Mouse (Mus musculus) neural tube, embryonic 12.5 days (tissue): ENCODE data around the gene Ankzf1. TPM values are rescaled to one million over a fixed set of nuclear protein-coding genes. Genes with fewer than 3 reads are reported as not detected.

Experiments
- ATAC-seq: fragments of 200-750 bp; cut with Nextera tagmentation; 2 replicates; pipeline ENCODE4 v1.8.0; 2017; ENCODE audit warnings: low read depth, mild to moderate bottlenecking, moderate TSS enrichment, moderate library complexity; ENCODE audit not compliant: low FRiP score
- H3K27ac ChIP-seq: fragments of 300-500 bp; sonication (generic); 2 replicates; pipeline ENCODE4 v1.5.1; 2016
- H3K27me3 ChIP-seq: fragments of 300-500 bp; sonication (generic); replicated peaks from 2 replicates; pipeline ENCODE4 v1.6.1; 2016; ENCODE audit warnings: mild to moderate bottlenecking
- H3K36me3 ChIP-seq: fragments of 300-500 bp; sonication (generic); 2 replicates; pipeline ENCODE4 v1.6.1; 2016; ENCODE audit warnings: mild to moderate bottlenecking
- H3K4me1 ChIP-seq: fragments of 300-500 bp; sonication (generic); 2 replicates; pipeline ENCODE4 v1.6.1; 2016
- H3K4me2 ChIP-seq: fragments of 300-500 bp; sonication (generic); replicated peaks from 2 replicates; pipeline ENCODE4 v1.6.1; 2016; ENCODE audit warnings: mild to moderate bottlenecking
- H3K4me3 ChIP-seq: fragments of 300-500 bp; sonication (generic); 2 replicates; pipeline ENCODE4 v1.5.1; 2016
- H3K9ac ChIP-seq: fragments of 300-500 bp; sonication (generic); 2 replicates; pipeline ENCODE4 v1.6.1; 2016; ENCODE audit warnings: mild to moderate bottlenecking
- H3K9me3 ChIP-seq: fragments of 300-500 bp; sonication (generic); 2 replicates; pipeline ENCODE4 v1.6.1; 2016; ENCODE audit warnings: mild to moderate bottlenecking
- WGBS: fragments of 180-500 bp; shearing (Covaris S2); methylation state at CpG from one replicate; pipeline ENCODE4 v1.1.7; 2016; 5-methylcytosine and 5-hydroxymethylcytosine counted together
- polyA plus RNA-seq: library from polyadenylated mRNA; unstranded; fragments of >200 nt; fragmentation: Nextera tagmentation; extraction: Ambion mirVana; gene quantifications from 2 replicates; pipeline ENCODE4 v1.2.1, GENCODE M21; 2016

Gene Ankzf1
- polyA plus RNA-seq, 1 experiment from 2014 or later, result 25.2 TPM

- peak overlapping the region; percentile 75 for H3K4me2 ChIP-seq
- no peaks in the 10 kb centered on the region for H3K9me3 ChIP-seq
- peaks cover 17% of the 10 kb centered on the region for H3K4me1 ChIP-seq
- ATAC-seq, result peak; percentile 26
- WGBS, result under 1% methylated on average over 19 of the region's 19 CpGs
- H3K4me3 ChIP-seq, result peak overlapping the region; percentile 75
- no peaks in the 10 kb centered on the region for H3K27me3 ChIP-seq
- peaks cover 33% of the 10 kb centered on the region for H3K36me3 ChIP-seq
- peak overlapping the region; percentile 88 for H3K9ac ChIP-seq
- H3K27ac ChIP-seq, result peak overlapping the region; percentile 58; the same call in 1 of the 2 replicates
These were observed 501 bp downstream of the Ankzf1 start for GRCm38 (mm10) chr1:75192452-75192851.

GRCm38 (mm10) chr1:75201236-75201635 lies 9.3 kb downstream of the Ankzf1 start:
- H3K9ac ChIP-seq, result no peak overlapping the region
- H3K27ac ChIP-seq, result no peak overlapping the region
- ATAC-seq, result no peak
- no peaks in the 10 kb centered on the region for H3K9me3 ChIP-seq
- H3K4me2 ChIP-seq, result no peak overlapping the region
- no peak overlapping the region for H3K4me3 ChIP-seq
- no peaks in the 10 kb centered on the region for H3K4me1 ChIP-seq
- WGBS, result 89% methylated on average over 1 of the region's 1 CpGs
- H3K27me3 ChIP-seq, result no peaks in the 10 kb centered on the region
- peaks cover 38% of the 10 kb centered on the region for H3K36me3 ChIP-seq

GRCm38 (mm10) chr1:75208967-75209678 lies 17.2 kb downstream of the Ankzf1 start:
- peak overlapping the region; percentile 14 for H3K4me3 ChIP-seq
- peak overlapping the region; percentile 97 for H3K4me2 ChIP-seq
- H3K27ac ChIP-seq, result no peak overlapping the region
- peak overlapping the region; percentile 42 for H3K9ac ChIP-seq
- no peaks in the 10 kb centered on the region for H3K9me3 ChIP-seq
- H3K27me3 ChIP-seq, result peaks cover 4% of the 10 kb centered on the region; the same call in 1 of the 2 replicates
- peaks cover 23% of the 10 kb centered on the region for H3K36me3 ChIP-seq
- WGBS, result 14% methylated on average over 34 of the region's 34 CpGs
- H3K4me1 ChIP-seq, result peaks cover 37% of the 10 kb centered on the region
- no peak for ATAC-seq

GRCm38 (mm10) chr1:75210136-75211087 lies 18.5 kb downstream of the Ankzf1 start, which contains the start of the genes Glb1l and Stk16:
Glb1l (minus strand) TSS chr1:75210813.
Stk16 (plus strand) TSS chr1:75210838.
- H3K36me3 ChIP-seq, result peaks cover 36% of the 10 kb centered on the region
- peak within 1 kb of the TSS; percentile 97 for H3K4me2 ChIP-seq
- peak within 1 kb of the TSS; percentile 96 for H3K9ac ChIP-seq
- H3K4me1 ChIP-seq, result peaks cover 37% of the 10 kb centered on the region
- peaks cover 4% of the 10 kb centered on the region; the same call in 1 of the 2 replicates for H3K27me3 ChIP-seq
- 7% methylated on average over 42 of the region's 42 CpGs for WGBS
- H3K9me3 ChIP-seq, result no peaks in the 10 kb centered on the region
- ATAC-seq, result peak; percentile 96
- H3K27ac ChIP-seq, result no peak within 1 kb of the TSS
- H3K4me3 ChIP-seq, result peak within 1 kb of the TSS; percentile 98

GRCm38 (mm10) chr1:75211141-75211708 lies 19.3 kb downstream of the Ankzf1 start:
- H3K27ac ChIP-seq, result no peak overlapping the region
- ATAC-seq, result peak; percentile 21; the same call in 1 of the 2 replicates

GRCm38 (mm10) chr1:75212542-75212941 lies 20.6 kb downstream of the Ankzf1 start:
- Histone ChIP-seq H3K4me2 (no peak overlapping the region; the same call in 1 of the 2 replicates), H3K9me3 (no peaks in the 10 kb centered on the region), H3K27me3 (peaks cover 20% of the 10 kb centered on the region), H3K9ac (no peak overlapping the region), H3K36me3 (peaks cover 40% of the 10 kb centered on the region), H3K4me3 (no peak overlapping the region), H3K27ac (no peak overlapping the region), H3K4me1 (peaks cover 37% of the 10 kb centered on the region)
- ATAC-seq, result no peak
- 84% methylated on average over 4 of the region's 4 CpGs for WGBS

More at GRCm38 (mm10) chr1:75211141-75211708, 19.3 kb downstream of the Ankzf1 start:
- Histone ChIP-seq H3K4me3 (peak overlapping the region; percentile 98), H3K9me3 (no peaks in the 10 kb centered on the region), H3K9ac (peak overlapping the region; percentile 96), H3K4me1 (peaks cover 37% of the 10 kb centered on the region), H3K4me2 (peak overlapping the region; percentile 97), H3K36me3 (peaks cover 40% of the 10 kb centered on the region), H3K27me3 (peaks cover 10% of the 10 kb centered on the region)
- 15% methylated on average over 17 of the region's 17 CpGs for WGBS

GRCm38 (mm10) chr1:75213096-75213495 lies 21.1 kb downstream of the Ankzf1 start:
- ATAC-seq, result no peak
- Histone ChIP-seq H3K4me3 (no peak overlapping the region), H3K27me3 (peaks cover 26% of the 10 kb centered on the region), H3K27ac (no peak overlapping the region), H3K36me3 (peaks cover 40% of the 10 kb centered on the region), H3K9ac (no peak overlapping the region), H3K4me2 (no peak overlapping the region), H3K4me1 (peaks cover 40% of the 10 kb centered on the region), H3K9me3 (no peaks in the 10 kb centered on the region)
- WGBS, result 96% methylated on average over 7 of the region's 7 CpGs

- no peaks in the 10 kb centered on the region for H3K9me3 ChIP-seq
- H3K36me3 ChIP-seq, result peaks cover 40% of the 10 kb centered on the region
- WGBS, result 83% methylated on average over 2 of the region's 2 CpGs
- no peak for ATAC-seq
- no peak overlapping the region for H3K9ac ChIP-seq
- peaks cover 36% of the 10 kb centered on the region for H3K27me3 ChIP-seq
- H3K4me2 ChIP-seq, result no peak overlapping the region
- H3K4me3 ChIP-seq, result no peak overlapping the region
- peaks cover 39% of the 10 kb centered on the region for H3K4me1 ChIP-seq
- H3K27ac ChIP-seq, result no peak overlapping the region
These were observed 22.5 kb downstream of the Ankzf1 start for GRCm38 (mm10) chr1:75214442-75214841.

GRCm38 (mm10) chr1:75214886-75215285 lies 22.9 kb downstream of the Ankzf1 start:
- Histone ChIP-seq H3K4me3 (no peak overlapping the region), H3K27me3 (peaks cover 40% of the 10 kb centered on the region), H3K9ac (no peak overlapping the region), H3K36me3 (peaks cover 40% of the 10 kb centered on the region), H3K4me1 (peaks cover 40% of the 10 kb centered on the region), H3K4me2 (no peak overlapping the region), H3K27ac (no peak overlapping the region), H3K9me3 (no peaks in the 10 kb centered on the region)
- no peak for ATAC-seq
- WGBS, result 70% methylated on average over 5 of the region's 5 CpGs

GRCm38 (mm10) chr1:75215785-75216184 lies 23.8 kb downstream of the Ankzf1 start:
- peaks cover 35% of the 10 kb centered on the region for H3K4me1 ChIP-seq
- H3K4me3 ChIP-seq, result no peak overlapping the region
- no peak for ATAC-seq
- no peak overlapping the region for H3K4me2 ChIP-seq
- H3K9me3 ChIP-seq, result no peaks in the 10 kb centered on the region
- peaks cover 49% of the 10 kb centered on the region for H3K27me3 ChIP-seq
- H3K27ac ChIP-seq, result no peak overlapping the region
- H3K36me3 ChIP-seq, result peaks cover 40% of the 10 kb centered on the region
- no peak overlapping the region for H3K9ac ChIP-seq
- WGBS, result 94% methylated on average over 9 of the region's 9 CpGs

GRCm38 (mm10) chr1:75216797-75217585 lies 25.0 kb downstream of the Ankzf1 start:
- peaks cover 57% of the 10 kb centered on the region for H3K27me3 ChIP-seq

More at GRCm38 (mm10) chr1:75216797-75217585, 25.0 kb downstream of the Ankzf1 start:
- no peak overlapping the region for H3K4me2 ChIP-seq
- no peak overlapping the region for H3K27ac ChIP-seq
- no peak overlapping the region for H3K9ac ChIP-seq
- no peak overlapping the region for H3K4me3 ChIP-seq
- H3K4me1 ChIP-seq, result peaks cover 26% of the 10 kb centered on the region
- 78% methylated on average over 13 of the region's 13 CpGs for WGBS
- H3K9me3 ChIP-seq, result no peaks in the 10 kb centered on the region
- peaks cover 38% of the 10 kb centered on the region for H3K36me3 ChIP-seq
- ATAC-seq, result no peak
